Mouse (Mus musculus) MEL (cell line): ENCODE measurements around the gene Ano6.

Experiments used
- CTCF ChIP-seq, 3 experiments: IDR thresholded peaks in 2 of 3; conservative IDR thresholded peaks in 1 of 3; 2 replicates each; pipeline ENCODE4 v1.5.1; 2011 to 2012; ENCODE audit warnings: low read length in 3 of 3, low read depth in 2 of 3, mild to moderate bottlenecking in 2 of 3, improper control_type of control experiment in 1 of 3, inconsistent platforms in 1 of 3, mixed read lengths in 1 of 3, moderate library complexity in 1 of 3; ENCODE audit not compliant: control insufficient read depth in 1 of 3, insufficient read depth in 1 of 3, poor library complexity in 1 of 3, severe bottlenecking in 1 of 3
- POLR2A ChIP-seq, 2 experiments: IDR thresholded peaks; 2 replicates each; pipeline ENCODE4 v1.6.1; 2011 to 2012; ENCODE audit warnings: low read length in 2 of 2, mild to moderate bottlenecking in 2 of 2, control low read depth in 1 of 2, improper control_type of control experiment in 1 of 2, low read depth in 1 of 2, moderate library complexity in 1 of 2; ENCODE audit not compliant: control insufficient read depth in 1 of 2, insufficient read depth in 1 of 2, poor library complexity in 1 of 2

DNA sequence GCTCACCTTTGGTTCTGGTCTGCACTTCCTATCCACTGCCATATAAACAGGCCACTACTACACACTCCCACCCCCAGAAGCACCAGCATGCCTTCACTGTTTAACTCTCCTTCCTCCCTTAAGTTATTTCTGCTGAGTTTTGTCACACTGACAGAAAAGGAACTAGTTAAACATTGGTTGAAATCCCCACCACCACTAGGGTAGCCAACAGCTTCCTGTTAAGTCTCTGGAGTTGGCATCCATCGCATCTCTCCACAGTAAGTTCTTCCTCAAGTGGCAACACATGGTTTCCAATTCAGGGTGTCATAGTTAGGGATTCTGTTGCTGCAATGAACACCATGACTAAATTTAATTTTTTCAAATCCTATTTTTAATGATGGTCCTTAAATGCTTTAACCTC, 116.2 kb downstream of the Ano6 start:
- TF ChIP-seq CTCF (IDR thresholded peaks at IDR 0.05 in 2 of 3, conservative IDR thresholded peaks at IDR 0.05 in 1 of 3; ENCODE audit: control insufficient read depth in 1 of 3, insufficient read depth in 1 of 3, low read depth in 2 of 3, low read length in 3 of 3, poor library complexity in 1 of 3, severe bottlenecking in 1 of 3) (no peak), POLR2A (IDR thresholded peaks at IDR 0.05; ENCODE audit: control insufficient read depth in 1 of 2, insufficient read depth in 1 of 2, low read depth in 1 of 2, low read length in 2 of 2, poor library complexity in 1 of 2) (no peak)
